Mouse (Mus musculus) bone marrow macrophage, adult 2 months (primary cell): ENCODE measurements around the gene Myef2.

ENCODE experiments used
- CTCF ChIP-seq: IDR thresholded peaks from 2 replicates; pipeline ENCODE4 v1.5.1; 2012; ENCODE audit warnings: low read depth, mild to moderate bottlenecking, low read length, moderate library complexity
- POLR2A ChIP-seq: IDR thresholded peaks from 2 replicates; pipeline ENCODE4 v1.6.1; 2012; ENCODE audit warnings: mild to moderate bottlenecking, low read depth, low read length, borderline replicate concordance

DNA sequence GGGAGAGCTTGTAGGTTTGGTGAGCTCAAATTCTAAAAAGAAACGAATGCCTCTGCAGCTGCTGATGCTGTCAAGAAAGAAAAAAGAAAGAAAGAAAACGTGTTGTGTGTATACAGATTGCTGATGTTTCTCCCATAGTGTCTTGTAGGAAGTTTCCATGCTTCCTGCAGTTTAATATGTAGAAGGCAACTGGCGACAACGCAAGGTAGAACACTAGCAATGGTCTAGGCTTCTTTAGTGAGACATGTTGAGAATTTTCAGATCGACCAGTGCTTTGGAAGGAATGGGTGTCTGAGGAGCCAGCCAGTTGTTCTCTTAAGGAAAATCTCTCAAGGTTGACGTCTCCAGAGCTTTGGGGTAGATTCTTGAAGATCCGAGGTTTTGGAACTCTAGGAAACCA is 13.4 kb upstream of the Myef2 start:
- TF ChIP-seq CTCF, result no peak
- TF ChIP-seq POLR2A, result no peak
